ENCODE assay signal across 11 mouse cellular contexts in genomic region chr5:105587471-105587870, GRCm38 (mm10).
DNase-seq lines count a peak whose midpoint lies in the region; ATAC-seq lines count a peak whose summit lies in the region.
"Had no signal": no experiment of that assay in that cellular context is flagged by ENCODE, and none has a peak within 500 bp of the region (broad histone marks: within the 10 kb centered on the region; RNA-seq: fewer than 3 reads in every experiment).

No protein-coding gene starts in this region.

- 69% methylated on average over 6 of the region's 6 CpGs for WGBS in heart, embryonic 15.5 days
- WGBS in lung, embryonic 15.5 days, result 43% methylated on average over 6 of the region's 6 CpGs
- 65% methylated on average over 6 of the region's 6 CpGs for WGBS in embryonic facial prominence, embryonic 15.5 days
- whole genome bisulfite sequencing in limb, embryonic 15.5 days, result 64% methylated on average over 6 of the region's 6 CpGs

- H3K4me3 ChIP-seq in heart, embryonic 15.5 days, result no peak overlapping the region
- no peak overlapping the region for H3K4me3 ChIP-seq in lung, embryonic 15.5 days
- H3K4me3 ChIP-seq in embryonic facial prominence, embryonic 15.5 days (replicated peaks), result no peak overlapping the region
- H3K4me3 ChIP-seq in limb, embryonic 15.5 days, result no peak overlapping the region

- no peak for ATAC-seq in heart, embryonic 15.5 days (replicated peaks; ENCODE audit: insufficient number of reproducible peaks, insufficient read depth, low FRiP score, low read depth)
- ATAC-seq in lung, embryonic 15.5 days (ENCODE audit: borderline replicate concordance, extremely low read depth, low FRiP score, low TSS enrichment), result no peak
- ATAC-seq in embryonic facial prominence, embryonic 15.5 days (ENCODE audit: insufficient number of reproducible peaks, low FRiP score, low TSS enrichment, low read depth), result no peak
- no peak for ATAC-seq in limb, embryonic 15.5 days (ENCODE audit: insufficient number of reproducible peaks, low FRiP score, low TSS enrichment, low read depth)
- ATAC-seq: activated CD4-positive, CD25-positive, alpha-beta regulatory T cell, adult 4 months had no signal

- no peaks in the 10 kb centered on the region for H3K27me3 ChIP-seq in heart, embryonic 15.5 days
- no peaks in the 10 kb centered on the region for H3K27me3 ChIP-seq in lung, embryonic 15.5 days
- H3K27me3 ChIP-seq in embryonic facial prominence, embryonic 15.5 days, result no peaks in the 10 kb centered on the region
- H3K27me3 ChIP-seq in limb, embryonic 15.5 days, result no peaks in the 10 kb centered on the region

- no peaks in the 10 kb centered on the region for H3K36me3 ChIP-seq in heart, embryonic 15.5 days
- H3K36me3 ChIP-seq in lung, embryonic 15.5 days, result no peaks in the 10 kb centered on the region
- no peaks in the 10 kb centered on the region for H3K36me3 ChIP-seq in embryonic facial prominence, embryonic 15.5 days
- H3K36me3 ChIP-seq in limb, embryonic 15.5 days, result 0 out of 2 replicates have a peak, but pooled peaks cover 3% of the 10 kb centered on the region

- intact Hi-C loops in left cerebral cortex, postnatal 4 days (cut with DNase I), result no loop called here

- H3K9ac ChIP-seq in heart, embryonic 15.5 days, result no peak overlapping the region
- no peak overlapping the region for H3K9ac ChIP-seq in lung, embryonic 15.5 days
- no peak overlapping the region for H3K9ac ChIP-seq in embryonic facial prominence, embryonic 15.5 days
- H3K9ac ChIP-seq in limb, embryonic 15.5 days, result no peak overlapping the region
- H3K9ac ChIP-seq: liver, postnatal 0 days had no signal

- H3K4me2 ChIP-seq in heart, embryonic 15.5 days, result no peak overlapping the region
- H3K4me2 ChIP-seq in lung, embryonic 15.5 days, result no peak overlapping the region
- H3K4me2 ChIP-seq in embryonic facial prominence, embryonic 15.5 days (replicated peaks), result no peak overlapping the region
- H3K4me2 ChIP-seq in limb, embryonic 15.5 days, result no peak overlapping the region

- H3K27ac ChIP-seq in heart, embryonic 15.5 days, result peak overlapping the region; percentile 65
- H3K27ac ChIP-seq in lung, embryonic 15.5 days, result peak overlapping the region; percentile 91
- H3K27ac ChIP-seq in embryonic facial prominence, embryonic 15.5 days (replicated peaks), result 0 out of 2 replicates have a peak overlapping the region, but pooled peaks have one; percentile 28
- H3K27ac ChIP-seq in limb, embryonic 15.5 days, result peak overlapping the region; percentile 43; the same call in 1 of the 2 replicates

- peaks cover 33% of the 10 kb centered on the region for H3K4me1 ChIP-seq in heart, embryonic 15.5 days (replicated peaks)
- H3K4me1 ChIP-seq in lung, embryonic 15.5 days, result peaks cover 30% of the 10 kb centered on the region
- no peaks in the 10 kb centered on the region for H3K4me1 ChIP-seq in embryonic facial prominence, embryonic 15.5 days
- H3K4me1 ChIP-seq in limb, embryonic 15.5 days, result peaks cover 9% of the 10 kb centered on the region; the same call in 1 of the 2 replicates

- H3K9me3 ChIP-seq in heart, embryonic 15.5 days (replicated peaks), result no peaks in the 10 kb centered on the region
- no peaks in the 10 kb centered on the region for H3K9me3 ChIP-seq in lung, embryonic 15.5 days
- no peaks in the 10 kb centered on the region for H3K9me3 ChIP-seq in embryonic facial prominence, embryonic 15.5 days (replicated peaks)
- no peaks in the 10 kb centered on the region for H3K9me3 ChIP-seq in limb, embryonic 15.5 days

- DNase-seq in heart, adult 8-10 months (ENCODE audit: low spot score), result no peak
- no peak for DNase-seq in lung, postnatal 10 days
- DNase-seq in left cerebral cortex, postnatal 4 days, result no peak
- DNase-seq in adrenal gland, adult 2 months, result no peak
- DNase-seq: liver, postnatal 0 days; spleen, adult 18-20 months had no signal

Comparison
In these comparisons a context has a peak if more than half of its experiments do, and no peak if none do; other contexts are left out.
1. H3K27ac ChIP-seq: peak in every context shown above with its lines; median percentile 91 in lung, embryonic 15.5 days; 65 in heart, embryonic 15.5 days; 43 in limb, embryonic 15.5 days; 28 in embryonic facial prominence, embryonic 15.5 days.